Mouse (Mus musculus): ENCODE measurements around the gene Trhr2. TPM values are rescaled to one million over a fixed set of nuclear protein-coding genes. Genes with fewer than 3 reads are reported as not detected.
A peak's percentile ranks its signal among the peaks of the same experiment; 100 is the strongest.
"Not testable (repeated sequence)": the region's sequence is repeated elsewhere in the genome, so short reads cannot be mapped to it uniquely, and the experiment has no call there.

Gene Trhr2
- polyA plus RNA-seq, 1 experiment = not detected

DNA sequence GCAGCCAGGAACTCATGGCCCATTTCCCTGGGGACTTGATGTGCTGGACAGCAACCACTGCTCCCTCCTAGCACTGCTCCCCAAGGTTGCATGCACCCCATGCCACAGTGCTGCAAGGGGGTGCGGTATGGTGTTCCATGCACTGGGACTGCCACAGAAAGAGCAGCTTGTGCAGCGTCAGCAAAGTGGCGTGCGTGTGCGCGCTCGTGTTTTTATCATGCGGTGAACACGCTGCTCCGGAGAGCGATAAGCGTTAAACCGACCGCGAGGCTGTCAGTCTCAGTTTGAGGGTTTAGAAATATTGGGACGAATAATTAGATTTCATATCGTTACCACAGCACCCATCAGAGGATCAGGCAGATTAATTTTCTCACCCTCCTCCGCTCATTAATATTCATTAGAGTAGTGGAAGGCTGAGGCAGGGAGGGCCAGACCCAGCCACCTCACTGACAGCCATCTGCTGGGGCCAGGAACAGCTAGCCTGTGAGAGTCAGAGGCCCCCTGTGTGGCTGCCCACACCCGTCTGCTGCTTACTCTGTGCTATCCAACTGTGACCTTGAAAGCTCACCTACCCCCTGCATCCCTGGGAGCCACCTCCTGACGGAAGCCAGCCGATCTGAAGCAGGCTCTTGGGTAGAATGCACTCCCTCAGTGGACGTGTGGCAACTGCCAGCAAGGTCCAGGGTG is 30.9 kb downstream of the Trhr2 start:
- peaks cover 8% of the 10 kb centered on the region; the same call in 1 of the 2 replicates for H3K4me1 ChIP-seq (ENCODE audit: control insufficient read depth, insufficient read depth, insufficient read length, low read length)
- H3K27ac ChIP-seq (replicated peaks; ENCODE audit: low read depth, low read length) = no peak overlapping the region
- no peak overlapping the region for H3K4me3 ChIP-seq (ENCODE audit: insufficient read depth, low read depth, low read length)

DNA sequence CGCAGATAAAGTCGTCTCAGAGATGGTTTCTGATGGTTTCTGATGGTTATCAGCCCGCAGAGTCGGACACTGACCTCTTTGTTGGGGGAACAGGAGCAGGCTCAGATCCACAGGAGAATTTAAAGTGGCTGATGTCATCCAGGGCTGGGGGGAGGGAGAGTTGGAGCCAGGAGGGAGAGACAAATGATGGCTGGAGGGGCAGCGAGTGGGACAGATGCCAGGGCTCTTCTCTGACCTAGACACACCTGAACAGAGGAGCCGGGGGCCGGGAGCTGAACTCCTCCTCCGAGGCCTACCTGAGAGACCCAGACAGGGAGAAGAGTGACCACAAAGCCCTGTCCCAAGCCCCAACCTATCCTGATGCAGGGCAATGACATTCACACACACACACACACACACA is 31.5 kb downstream of the Trhr2 start:
- peaks cover 8% of the 10 kb centered on the region; the same call in 1 of the 2 replicates for H3K4me1 ChIP-seq (ENCODE audit: control insufficient read depth, insufficient read depth, insufficient read length, low read length)
- H3K4me3 ChIP-seq (ENCODE audit: insufficient read depth, low read depth, low read length) = no peak overlapping the region
- no peak overlapping the region for H3K27ac ChIP-seq (replicated peaks; ENCODE audit: low read depth, low read length)

- peaks cover 6% of the 10 kb centered on the region; the same call in 1 of the 2 replicates for H3K4me1 ChIP-seq (ENCODE audit: control insufficient read depth, insufficient read depth, insufficient read length, low read length)
- H3K27ac ChIP-seq (replicated peaks; ENCODE audit: low read depth, low read length) = no peak overlapping the region
- no peak overlapping the region for H3K4me3 ChIP-seq (ENCODE audit: insufficient read depth, low read depth, low read length)
These were observed 34.4 kb downstream of the Trhr2 start for GRCm38 (mm10) chr8:122326114-122326542.

GRCm38 (mm10) chr8:122325196-122325595 is 35.4 kb downstream of the Trhr2 start:
- H3K4me1 ChIP-seq (ENCODE audit: control insufficient read depth, insufficient read depth, insufficient read length, low read length) = no peaks in the 10 kb centered on the region
- no peak overlapping the region for H3K27ac ChIP-seq (replicated peaks; ENCODE audit: low read depth, low read length)
- no peak overlapping the region for H3K4me3 ChIP-seq (ENCODE audit: insufficient read depth, low read depth, low read length)

- not testable (repeated sequence) for H3K27ac ChIP-seq (replicated peaks; ENCODE audit: low read depth, low read length); H3K4me1 ChIP-seq (ENCODE audit: control insufficient read depth, insufficient read depth, insufficient read length, low read length); H3K4me3 ChIP-seq (ENCODE audit: insufficient read depth, low read depth, low read length)
These were observed 36.6 kb downstream of the Trhr2 start for GRCm38 (mm10) chr8:122323951-122324402.

- Histone ChIP-seq H3K4me3 (ENCODE audit: insufficient read depth, low read depth, low read length) (no peak overlapping the region), H3K27ac (replicated peaks; ENCODE audit: low read depth, low read length) (no peak overlapping the region), H3K4me1 (ENCODE audit: control insufficient read depth, insufficient read depth, insufficient read length, low read length) (no peaks in the 10 kb centered on the region; the same call in 1 of the 2 replicates)
These were observed 37.8 kb downstream of the Trhr2 start for GRCm38 (mm10) chr8:122322792-122323191.

GRCm38 (mm10) chr8:122322126-122322525 is 38.4 kb downstream of the Trhr2 start:
- H3K27ac ChIP-seq (replicated peaks; ENCODE audit: low read depth, low read length) = no peak overlapping the region
- no peak overlapping the region for H3K4me3 ChIP-seq (ENCODE audit: insufficient read depth, low read depth, low read length)
- no peaks in the 10 kb centered on the region; the same call in none of the 2 replicates for H3K4me1 ChIP-seq (ENCODE audit: control insufficient read depth, insufficient read depth, insufficient read length, low read length)

DNA sequence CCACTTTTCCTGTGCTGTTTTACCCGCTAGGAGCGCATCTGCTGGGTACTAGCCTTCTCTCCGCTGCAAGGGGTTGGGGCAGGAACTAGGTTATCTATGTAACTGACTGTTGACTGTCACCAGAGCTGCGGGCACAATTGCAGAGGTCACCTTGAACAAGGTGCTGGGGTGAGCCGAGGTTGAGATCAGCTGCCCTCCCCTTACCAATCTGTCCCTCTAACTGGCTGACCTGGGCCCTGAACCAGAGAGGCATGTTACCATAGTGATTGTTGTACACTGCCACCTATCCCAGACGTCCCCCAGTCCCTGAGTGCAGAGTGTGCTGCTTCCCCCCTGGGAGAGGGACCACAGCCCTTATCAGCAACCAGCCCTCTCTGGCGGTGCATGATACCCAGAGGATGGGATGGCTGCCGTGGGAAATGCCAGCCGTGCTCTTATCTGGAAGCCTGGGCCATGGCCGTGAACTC is 39.1 kb downstream of the Trhr2 start:
- H3K27ac ChIP-seq (replicated peaks; ENCODE audit: low read depth, low read length) = no peak overlapping the region
- no peaks in the 10 kb centered on the region; the same call in none of the 2 replicates for H3K4me1 ChIP-seq (ENCODE audit: control insufficient read depth, insufficient read depth, insufficient read length, low read length)
- H3K4me3 ChIP-seq (ENCODE audit: insufficient read depth, low read depth, low read length) = no peak overlapping the region

DNA sequence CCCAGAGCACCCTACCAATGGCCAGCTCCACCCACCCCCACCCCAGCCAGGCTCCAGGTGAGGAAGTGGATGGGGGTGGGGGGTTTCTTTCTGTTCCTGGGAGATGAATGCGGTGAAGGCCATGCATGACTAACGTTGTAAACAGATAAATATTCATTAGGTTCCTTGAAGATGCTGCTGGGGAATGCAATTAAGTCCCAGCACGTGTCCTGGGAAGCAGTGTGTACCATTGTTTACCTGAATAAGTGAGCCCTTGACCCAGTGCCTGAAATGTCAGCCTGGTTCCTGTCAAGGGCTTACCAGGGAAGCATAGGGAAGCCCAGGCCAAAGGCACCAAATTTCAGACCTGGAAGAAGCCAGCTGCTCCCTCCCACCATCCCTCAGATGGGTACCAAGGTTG is 40.0 kb downstream of the Trhr2 start:
- Histone ChIP-seq H3K4me3 (ENCODE audit: insufficient read depth, low read depth, low read length) (no peak overlapping the region), H3K4me1 (ENCODE audit: control insufficient read depth, insufficient read depth, insufficient read length, low read length) (no peaks in the 10 kb centered on the region; the same call in none of the 2 replicates), H3K27ac (replicated peaks; ENCODE audit: low read depth, low read length) (no peak overlapping the region)

DNA sequence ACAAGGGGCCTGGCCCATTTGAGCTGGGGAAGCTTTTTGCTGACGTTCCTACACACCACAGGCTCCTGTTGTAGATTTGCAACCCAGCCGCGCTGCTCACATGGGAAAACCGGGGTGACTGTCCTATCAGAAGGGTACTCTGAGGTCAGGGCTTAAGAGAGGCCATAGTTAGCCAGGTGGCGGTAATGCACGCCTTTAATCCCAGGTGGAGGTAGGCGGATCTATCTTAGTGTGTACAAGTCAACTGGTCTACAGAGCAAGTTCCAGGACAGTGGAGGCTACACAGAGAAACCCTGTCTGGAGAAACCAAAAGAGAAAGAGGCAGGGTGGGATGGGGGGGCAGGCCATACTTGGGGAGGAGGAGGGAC is 40.9 kb downstream of the Trhr2 start:
- Histone ChIP-seq H3K4me3 (ENCODE audit: insufficient read depth, low read depth, low read length) (no peak overlapping the region), H3K4me1 (ENCODE audit: control insufficient read depth, insufficient read depth, insufficient read length, low read length) (peaks cover 4% of the 10 kb centered on the region), H3K27ac (replicated peaks; ENCODE audit: low read depth, low read length) (no peak overlapping the region)

GRCm38 (mm10) chr8:122319045-122319707 is 41.4 kb downstream of the Trhr2 start:
- no peak overlapping the region for H3K27ac ChIP-seq (replicated peaks; ENCODE audit: low read depth, low read length)
- H3K4me3 ChIP-seq (ENCODE audit: insufficient read depth, low read depth, low read length) = no peak overlapping the region
- H3K4me1 ChIP-seq (ENCODE audit: control insufficient read depth, insufficient read depth, insufficient read length, low read length) = peaks cover 4% of the 10 kb centered on the region

DNA sequence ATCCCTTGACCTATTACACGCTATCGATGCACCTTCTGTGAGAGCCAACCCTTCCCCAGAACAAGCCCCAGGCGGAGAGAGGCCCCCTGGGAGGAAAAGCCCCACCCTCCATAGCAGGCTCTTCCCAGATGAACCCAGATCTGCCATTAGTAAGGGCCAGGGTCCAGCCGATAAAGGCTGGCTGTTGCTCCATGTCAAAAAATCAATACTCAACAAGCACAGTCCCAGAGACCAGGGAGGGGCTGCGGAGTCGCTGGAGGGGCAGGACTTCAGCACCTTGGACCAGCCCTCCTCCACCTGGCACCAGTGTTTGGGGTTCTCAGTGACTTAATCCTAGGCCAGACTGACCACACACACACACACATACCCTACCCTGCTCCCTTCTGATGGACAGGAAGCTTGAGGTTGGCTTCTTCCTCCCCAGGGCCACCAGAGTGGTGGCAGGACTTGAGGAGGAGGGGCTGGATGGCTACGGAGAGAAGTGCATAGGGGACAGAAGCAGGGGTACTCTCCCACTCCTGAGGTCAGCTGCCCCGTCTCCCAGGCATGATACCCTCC is 42.5 kb downstream of the Trhr2 start:
- Histone ChIP-seq H3K4me1 (ENCODE audit: control insufficient read depth, insufficient read depth, insufficient read length, low read length) (peaks cover 4% of the 10 kb centered on the region), H3K4me3 (ENCODE audit: insufficient read depth, low read depth, low read length) (no peak overlapping the region), H3K27ac (replicated peaks; ENCODE audit: low read depth, low read length) (no peak overlapping the region)

DNA sequence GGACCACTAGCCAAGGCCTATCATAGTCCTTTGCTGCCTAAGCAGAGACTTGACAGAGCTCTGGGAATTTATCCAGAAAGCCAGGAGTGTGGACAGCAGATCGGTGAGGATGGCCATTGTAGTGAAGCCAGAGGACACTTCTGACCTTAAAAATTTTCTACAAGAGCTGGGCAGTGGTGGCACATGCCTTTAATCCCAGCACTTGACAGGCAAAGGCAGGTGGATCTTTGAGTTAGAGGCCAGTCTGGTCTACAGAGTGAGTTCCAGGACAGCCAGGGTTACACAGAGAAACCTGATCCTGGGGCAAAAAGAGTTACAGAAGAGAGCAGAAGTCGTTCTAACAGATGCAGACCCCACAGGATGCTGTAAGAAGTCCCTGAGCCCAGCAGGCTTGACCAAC is 44.1 kb downstream of the Trhr2 start:
- H3K4me3 ChIP-seq (ENCODE audit: insufficient read depth, low read depth, low read length) = no peak overlapping the region
- H3K27ac ChIP-seq (replicated peaks; ENCODE audit: low read depth, low read length) = no peak overlapping the region
- H3K4me1 ChIP-seq (ENCODE audit: control insufficient read depth, insufficient read depth, insufficient read length, low read length) = peaks cover 4% of the 10 kb centered on the region

DNA sequence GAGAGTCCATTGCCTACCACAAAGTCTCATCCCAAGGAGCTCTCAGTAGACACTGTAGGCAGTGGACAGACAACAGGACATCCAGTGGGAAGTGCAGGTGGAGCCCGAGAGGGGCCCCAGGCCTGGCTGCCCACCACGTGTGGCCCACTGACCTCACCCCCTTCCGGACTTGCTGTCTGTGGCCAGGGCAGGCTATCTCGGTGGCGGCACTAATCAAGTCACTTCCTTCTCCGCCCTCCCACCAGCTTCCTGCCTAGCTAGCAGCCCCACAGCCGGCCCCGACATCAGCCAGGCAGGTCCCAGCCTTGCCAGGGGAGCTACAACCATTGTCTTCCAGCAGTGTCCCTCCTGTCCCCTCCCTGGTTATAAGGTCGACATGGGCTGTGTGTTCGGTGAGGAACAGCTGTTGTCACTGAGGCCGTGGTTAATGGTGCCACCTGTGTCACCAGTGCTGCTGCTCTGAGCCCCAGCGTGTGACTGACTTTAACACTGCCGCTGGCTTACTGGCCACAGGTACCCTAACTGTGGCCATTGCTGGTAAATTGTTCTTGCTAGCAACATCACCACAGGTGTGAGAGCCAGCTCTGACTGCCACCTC is 45.5 kb downstream of the Trhr2 start:
- peak overlapping the region; percentile 18 for H3K27ac ChIP-seq (replicated peaks; ENCODE audit: low read depth, low read length)
- H3K4me1 ChIP-seq (ENCODE audit: control insufficient read depth, insufficient read depth, insufficient read length, low read length) = peaks cover 4% of the 10 kb centered on the region
- H3K4me3 ChIP-seq (ENCODE audit: insufficient read depth, low read depth, low read length) = no peak overlapping the region

DNA sequence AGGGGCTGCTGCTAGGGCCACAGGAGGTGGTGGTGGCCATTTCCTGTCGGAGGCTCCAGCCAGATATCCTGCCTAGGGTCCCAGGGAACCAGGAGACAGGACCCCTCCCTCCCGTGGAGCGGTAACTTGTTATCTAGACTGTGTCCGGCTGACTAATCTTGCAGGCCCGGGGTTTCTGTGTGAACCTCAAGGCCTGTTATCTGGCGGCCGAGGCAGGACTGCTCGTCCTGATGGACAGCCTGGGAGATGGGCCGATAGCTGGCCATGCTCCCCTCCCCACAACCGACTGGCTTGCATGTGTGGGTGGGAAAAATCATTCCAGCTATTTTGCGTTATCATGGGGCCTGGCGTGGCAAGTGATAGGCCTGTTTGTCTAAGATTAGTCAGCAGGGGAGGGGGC is 47.2 kb downstream of the Trhr2 start:
- Histone ChIP-seq H3K4me1 (ENCODE audit: control insufficient read depth, insufficient read depth, insufficient read length, low read length) (peaks cover 4% of the 10 kb centered on the region), H3K27ac (replicated peaks; ENCODE audit: low read depth, low read length) (no peak overlapping the region), H3K4me3 (ENCODE audit: insufficient read depth, low read depth, low read length) (no peak overlapping the region)

Measured in brown adipose tissue, adult 24 weeks (tissue).